Mouse (Mus musculus) heart, postnatal 0 days (tissue): ENCODE data around the gene Kpna3.

Experiments used
- CTCF ChIP-seq: IDR thresholded peaks from 2 replicates; pipeline ENCODE4 v1.5.1; 2016; ENCODE audit warnings: antibody characterized with exemption, control low read depth, low read depth
- EP300 ChIP-seq: IDR thresholded peaks from 2 replicates; pipeline ENCODE4 v1.6.1; 2016; ENCODE audit warnings: antibody characterized with exemption, low read depth

GRCm38 (mm10) chr14:61405761-61406160 lies 33.9 kb downstream of the Kpna3 start:
- no peak for TF ChIP-seq CTCF
- no peak for TF ChIP-seq EP300
